Mouse (Mus musculus) heart, embryonic 14.5 days (tissue): ENCODE data around the gene Thbs2. TPM values are rescaled to one million over a fixed set of nuclear protein-coding genes. Genes with fewer than 3 reads are reported as not detected.

Source experiments
- polyA plus RNA-seq: library from polyadenylated mRNA; unstranded; fragments of >200 nt; fragmentation: Nextera tagmentation; extraction: Ambion mirVana; gene quantifications from 2 replicates; pipeline ENCODE4 v1.2.1, GENCODE M21; 2014

Gene Thbs2
- polyA plus RNA-seq, 1 experiment from 2014 or later = 37.9 TPM

Other genes with a start within 250 kb of the Thbs2 start
- gene Wdr27, start 248.9 kb upstream of the Thbs2 start, polyA plus RNA-seq = 4.6 and 6.4 TPM in 2 replicates
- gene 1600012H06Rik, start 248.9 kb upstream of the Thbs2 start, polyA plus RNA-seq = 29.5 and 32.8 TPM in 2 replicates